Mouse (Mus musculus): Measurements from ENCODE around the gene Ssh1.

The Ssh1 gene

GRCm38 (mm10) chr5:113993031-113993486 is 635 bp downstream of the Ssh1 start:
- in situ Hi-C loops (cut with MboI, MseI): no loop called here

GRCm38 (mm10) chr5:113992339-113992831 is 1.3 kb downstream of the Ssh1 start:
- in situ Hi-C loops (cut with MboI, MseI): no loop called here

GRCm38 (mm10) chr5:113991141-113991540 is 2.6 kb downstream of the Ssh1 start:
- in situ Hi-C loops (cut with MboI, MseI): no loop called here

- in situ Hi-C loops (cut with MboI, MseI): no loop called here
These were observed 3.1 kb downstream of the Ssh1 start for GRCm38 (mm10) chr5:113990593-113990992.

GRCm38 (mm10) chr5:113989437-113990024 is 4.2 kb downstream of the Ssh1 start:
- in situ Hi-C loops (cut with MboI, MseI): loop anchor here (10.0 kb wide), 1 partner anchor 1735 kb away; the partner anchor contains the start of genes Cryba4 and Crybb1

- in situ Hi-C loops (cut with MboI, MseI): loop anchor here (10.0 kb wide), 1 partner anchor 1732 kb away; the partner anchor contains the start of genes Cryba4 and Crybb1
These were observed 7.3 kb downstream of the Ssh1 start for GRCm38 (mm10) chr5:113986182-113986961.

- in situ Hi-C loops (cut with MboI, MseI): loop anchor here (10.0 kb wide), 1 partner anchor 1731 kb away; the partner anchor contains the start of genes Cryba4 and Crybb1
These were observed 8.0 kb downstream of the Ssh1 start for GRCm38 (mm10) chr5:113985737-113986136.

- in situ Hi-C loops (cut with MboI, MseI): loop anchor here (10.0 kb wide), 1 partner anchor 1729 kb away; the partner anchor contains the start of genes Cryba4 and Crybb1
These were observed 9.5 kb downstream of the Ssh1 start for GRCm38 (mm10) chr5:113984025-113984740.

- in situ Hi-C loops (cut with MboI, MseI): loop anchor here (10.0 kb wide), 1 partner anchor 1729 kb away; the partner anchor contains the start of genes Cryba4 and Crybb1
These were observed 10.2 kb downstream of the Ssh1 start for GRCm38 (mm10) chr5:113983541-113983940.

GRCm38 (mm10) chr5:113981843-113982242 is 11.9 kb downstream of the Ssh1 start:
- in situ Hi-C loops (cut with MboI, MseI): loop anchor here (10.0 kb wide), 1 partner anchor 1727 kb away; the partner anchor contains the start of genes Cryba4 and Crybb1

- in situ Hi-C loops (cut with MboI, MseI): loop anchor here (10.0 kb wide), 1 partner anchor 1726 kb away; the partner anchor contains the start of genes Cryba4 and Crybb1
These were observed 12.5 kb downstream of the Ssh1 start for GRCm38 (mm10) chr5:113981171-113981570.

GRCm38 (mm10) chr5:113980511-113980910 is 13.2 kb downstream of the Ssh1 start:
- in situ Hi-C loops (cut with MboI, MseI): loop anchor here (10.0 kb wide), 1 partner anchor 1726 kb away; the partner anchor contains the start of genes Cryba4 and Crybb1

- in situ Hi-C loops (cut with MboI, MseI): no loop called here
These were observed 16.4 kb downstream of the Ssh1 start for GRCm38 (mm10) chr5:113977309-113977708.

GRCm38 (mm10) chr5:113976597-113976996 is 17.1 kb downstream of the Ssh1 start:
- in situ Hi-C loops (cut with MboI, MseI): no loop called here

GRCm38 (mm10) chr5:113975538-113976215 is 18.0 kb downstream of the Ssh1 start:
- in situ Hi-C loops (cut with MboI, MseI): no loop called here

- in situ Hi-C loops (cut with MboI, MseI): no loop called here
These were observed 19.1 kb downstream of the Ssh1 start for GRCm38 (mm10) chr5:113974576-113974975.

- in situ Hi-C loops (cut with MboI, MseI): no loop called here
These were observed 19.9 kb downstream of the Ssh1 start for GRCm38 (mm10) chr5:113973790-113974189.

- in situ Hi-C loops (cut with MboI, MseI): no loop called here
These were observed 20.8 kb downstream of the Ssh1 start for GRCm38 (mm10) chr5:113972589-113973515.

GRCm38 (mm10) chr5:113971434-113971960 is 22.2 kb downstream of the Ssh1 start:
- in situ Hi-C loops (cut with MboI, MseI): no loop called here
